Mouse (Mus musculus) testis, adult 2 months (tissue): ENCODE results near the gene St6galnac5.

Source experiments
- CTCF ChIP-seq: fragments of 200-500 bp; IDR thresholded peaks from 2 replicates; pipeline ENCODE4 v1.5.1; 2012; ENCODE audit warnings: low read depth, mild to moderate bottlenecking, inconsistent platforms, low read length, moderate library complexity; ENCODE audit not compliant: control insufficient read depth, insufficient read depth, insufficient replicate concordance
- POLR2A ChIP-seq: fragments of 200-500 bp; IDR thresholded peaks from 2 replicates; pipeline ENCODE4 v1.6.1; 2012; ENCODE audit warnings: low read depth, mild to moderate bottlenecking, inconsistent platforms, low read length, moderate library complexity; ENCODE audit not compliant: control insufficient read depth

DNA sequence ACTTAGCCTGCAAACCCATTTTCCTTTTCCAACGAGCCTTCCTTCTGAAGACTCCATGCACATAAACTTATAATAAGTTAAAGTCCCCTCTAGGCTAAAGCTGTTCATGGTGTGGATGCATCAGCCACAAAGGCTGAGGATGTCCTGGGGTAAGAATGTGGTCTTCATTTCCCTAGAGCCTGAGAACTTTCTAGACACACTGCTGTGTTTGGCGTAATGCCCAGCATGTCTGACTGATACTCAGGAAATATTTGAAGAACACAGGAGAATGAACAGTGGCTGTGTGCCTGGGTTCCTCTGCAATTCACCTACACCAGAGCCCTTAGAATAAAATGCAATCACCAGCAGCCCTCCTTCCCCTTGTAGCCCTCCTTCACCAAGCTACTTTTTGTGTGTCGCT lies 150.7 kb downstream of the St6galnac5 start:
- no peak for TF ChIP-seq CTCF
- no peak for TF ChIP-seq POLR2A
